Mouse (Mus musculus) embryonic facial prominence, embryonic 14.5 days (tissue): ENCODE measurements around the gene Prr12. TPM values are rescaled to one million over a fixed set of nuclear protein-coding genes. Genes with fewer than 3 reads are reported as not detected.
A peak's percentile ranks its signal among the peaks of the same experiment; 100 is the strongest.

Experiments used
- ATAC-seq: fragments of 200-750 bp; cut with Nextera tagmentation; 2 replicates; pipeline ENCODE4 v1.8.0; 2017; ENCODE audit warnings: low read depth, moderate number of reproducible peaks, moderate TSS enrichment
- DNase-seq: peaks from one replicate; pipeline ENCODE4 v3.0.0-alpha.2; 2015; ENCODE audit warnings: low spot score
- H3K27ac ChIP-seq: fragments of 300-500 bp; sonication (generic); replicated peaks from 2 replicates; pipeline ENCODE4 v1.5.1; 2014; ENCODE audit warnings: low read depth, mild to moderate bottlenecking, low read length, moderate library complexity
- H3K27me3 ChIP-seq: fragments of 300-500 bp; sonication (generic); replicated peaks from 2 replicates; pipeline ENCODE4 v1.6.1; 2014; ENCODE audit warnings: low read length; ENCODE audit not compliant: control insufficient read depth, insufficient read depth
- H3K36me3 ChIP-seq: fragments of 300-500 bp; sonication (generic); 2 replicates; pipeline ENCODE4 v1.6.1; 2014; ENCODE audit warnings: low read length, mixed read lengths; ENCODE audit not compliant: control insufficient read depth, insufficient read depth
- H3K4me1 ChIP-seq: fragments of 300-500 bp; sonication (generic); 2 replicates; pipeline ENCODE4 v1.6.1; 2014; ENCODE audit warnings: antibody characterized with exemption, low read length; ENCODE audit not compliant: control insufficient read depth, insufficient read depth
- H3K4me2 ChIP-seq: fragments of 300-500 bp; sonication (generic); 2 replicates; pipeline ENCODE4 v1.6.1; 2014; ENCODE audit warnings: low read depth, mild to moderate bottlenecking, low read length, moderate library complexity, mixed read lengths
- H3K4me3 ChIP-seq: fragments of 300-500 bp; sonication (generic); 2 replicates; pipeline ENCODE4 v1.5.1; 2014; ENCODE audit warnings: low read depth, mild to moderate bottlenecking, low read length
- H3K9ac ChIP-seq: fragments of 300-500 bp; sonication (generic); 2 replicates; pipeline ENCODE4 v1.6.1; 2014; ENCODE audit warnings: low read depth, mild to moderate bottlenecking, low read length, moderate library complexity, mixed read lengths
- H3K9me3 ChIP-seq: fragments of 300-500 bp; sonication (generic); 2 replicates; pipeline ENCODE4 v1.6.1; 2016; ENCODE audit warnings: low read length; ENCODE audit not compliant: control insufficient read depth
- WGBS: fragments of 180-500 bp; shearing (Covaris S2); extraction: QIAGEN DNeasy Blood & Tissue Kit; methylation state at CpG from one replicate; pipeline ENCODE4 v1.1.7; 2014; 5-methylcytosine and 5-hydroxymethylcytosine counted together
- polyA plus RNA-seq: library from polyadenylated mRNA; unstranded; fragments of >200 nt; fragmentation: Nextera tagmentation; extraction: Ambion mirVana; gene quantifications from 2 replicates; pipeline ENCODE4 v1.2.1, GENCODE M21; 2014

Prr12 gene
- polyA plus RNA-seq, 1 experiment from 2014 or later = 12.8 TPM

GRCm38 (mm10) chr7:45073949-45074348 lies 21.3 kb upstream of the Prr12 start:
- Histone ChIP-seq H3K9ac (no peak overlapping the region), H3K9me3 (no peaks in the 10 kb centered on the region), H3K4me1 (no peaks in the 10 kb centered on the region), H3K4me3 (no peak overlapping the region), H3K36me3 (peaks cover 39% of the 10 kb centered on the region; the same call in 1 of the 2 replicates), H3K4me2 (no peak overlapping the region), H3K27me3 (no peaks in the 10 kb centered on the region), H3K27ac (no peak overlapping the region)
- DNase-seq (no peak), ATAC-seq (no peak)
- 86% methylated on average over 11 of the region's 12 CpGs for WGBS

DNA sequence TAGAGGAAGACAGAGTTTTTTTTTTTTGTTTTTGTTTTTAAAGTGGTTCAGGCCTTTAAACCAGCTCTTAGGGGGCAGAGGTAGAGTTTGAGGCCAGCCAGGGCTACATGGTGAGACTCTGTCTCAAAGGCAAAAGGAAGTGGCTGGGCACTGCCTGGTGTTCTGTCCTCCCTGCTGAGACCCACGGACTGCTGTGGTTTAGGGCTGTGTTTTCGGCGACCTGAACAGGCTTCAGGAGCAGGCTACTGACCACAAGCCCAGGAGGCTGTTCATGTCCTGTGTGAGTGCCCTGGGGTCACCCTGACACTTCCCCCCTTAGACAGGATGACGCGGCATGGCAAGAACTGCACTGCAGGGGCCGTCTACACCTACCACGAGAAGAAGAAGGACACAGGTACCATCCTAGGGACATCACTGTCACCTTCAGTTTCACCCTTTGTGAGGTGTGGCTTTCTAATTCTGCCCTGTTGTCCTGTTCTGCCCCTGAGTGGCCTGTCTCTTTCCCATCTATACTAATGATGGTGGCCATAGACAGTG lies 20.6 kb upstream of the Prr12 start:
- Histone ChIP-seq H3K4me2 (no peak overlapping the region), H3K36me3 (peaks cover 39% of the 10 kb centered on the region; the same call in 1 of the 2 replicates), H3K4me1 (no peaks in the 10 kb centered on the region), H3K27me3 (no peaks in the 10 kb centered on the region), H3K9me3 (no peaks in the 10 kb centered on the region), H3K9ac (no peak overlapping the region), H3K27ac (no peak overlapping the region), H3K4me3 (no peak overlapping the region)
- no peak for ATAC-seq
- no peak for DNase-seq
- 73% methylated on average over 5 of the region's 7 CpGs for whole genome bisulfite sequencing

DNA sequence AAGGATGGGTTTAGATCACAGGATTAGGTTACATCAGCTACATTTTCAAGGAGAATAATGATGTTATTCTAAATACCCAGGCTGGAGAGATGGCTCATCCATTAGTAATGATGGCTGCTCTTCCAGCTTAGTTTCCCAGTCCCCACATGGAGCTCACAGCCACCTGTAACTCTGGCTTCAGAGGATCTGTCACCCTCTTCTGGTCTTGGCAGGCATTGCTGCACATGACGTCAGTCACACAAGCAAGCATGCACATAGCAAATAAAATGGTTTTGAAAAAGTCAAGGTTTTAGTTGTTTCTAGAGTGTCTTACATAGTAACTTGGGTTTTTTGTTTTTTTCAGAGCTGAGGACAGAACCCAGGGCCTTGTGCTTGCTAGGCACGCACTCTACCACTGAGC lies 19.5 kb upstream of the Prr12 start:
- H3K9me3 ChIP-seq = no peaks in the 10 kb centered on the region
- no peak overlapping the region for H3K27ac ChIP-seq
- H3K36me3 ChIP-seq = peaks cover 32% of the 10 kb centered on the region; the same call in 1 of the 2 replicates
- H3K27me3 ChIP-seq = no peaks in the 10 kb centered on the region
- no peak overlapping the region for H3K4me3 ChIP-seq
- H3K9ac ChIP-seq = no peak overlapping the region
- 84% methylated on average over 2 of the region's 2 CpGs for WGBS
- no peak overlapping the region for H3K4me2 ChIP-seq
- no peak for DNase-seq
- ATAC-seq = no peak
- no peaks in the 10 kb centered on the region for H3K4me1 ChIP-seq

- ATAC-seq = no peak
- Histone ChIP-seq H3K4me3 (no peak overlapping the region), H3K9me3 (no peaks in the 10 kb centered on the region), H3K4me1 (no peaks in the 10 kb centered on the region), H3K9ac (no peak overlapping the region), H3K27ac (no peak overlapping the region), H3K27me3 (no peaks in the 10 kb centered on the region), H3K36me3 (peaks cover 6% of the 10 kb centered on the region; the same call in 1 of the 2 replicates), H3K4me2 (no peak overlapping the region)
- 92% methylated on average over 2 of the region's 2 CpGs for WGBS
- DNase-seq = no peak
Measured at GRCm38 (mm10) chr7:45069671-45070070, 17.0 kb upstream of the Prr12 start.

- DNase-seq = peak; percentile 31
- H3K27me3 ChIP-seq = no peaks in the 10 kb centered on the region
- H3K36me3 ChIP-seq = no peaks in the 10 kb centered on the region
- no peaks in the 10 kb centered on the region for H3K9me3 ChIP-seq
- H3K9ac ChIP-seq = 0 out of 2 replicates have a peak overlapping the region, but pooled peaks have one; percentile 14
- no peak overlapping the region for H3K4me2 ChIP-seq
- H3K27ac ChIP-seq = no peak overlapping the region
- WGBS = 19% methylated on average over 5 of the region's 5 CpGs
- no peak for ATAC-seq
- peaks cover 6% of the 10 kb centered on the region; the same call in 1 of the 2 replicates for H3K4me1 ChIP-seq
- no peak overlapping the region for H3K4me3 ChIP-seq
Measured at GRCm38 (mm10) chr7:45068000-45068318, 15.3 kb upstream of the Prr12 start.

DNA sequence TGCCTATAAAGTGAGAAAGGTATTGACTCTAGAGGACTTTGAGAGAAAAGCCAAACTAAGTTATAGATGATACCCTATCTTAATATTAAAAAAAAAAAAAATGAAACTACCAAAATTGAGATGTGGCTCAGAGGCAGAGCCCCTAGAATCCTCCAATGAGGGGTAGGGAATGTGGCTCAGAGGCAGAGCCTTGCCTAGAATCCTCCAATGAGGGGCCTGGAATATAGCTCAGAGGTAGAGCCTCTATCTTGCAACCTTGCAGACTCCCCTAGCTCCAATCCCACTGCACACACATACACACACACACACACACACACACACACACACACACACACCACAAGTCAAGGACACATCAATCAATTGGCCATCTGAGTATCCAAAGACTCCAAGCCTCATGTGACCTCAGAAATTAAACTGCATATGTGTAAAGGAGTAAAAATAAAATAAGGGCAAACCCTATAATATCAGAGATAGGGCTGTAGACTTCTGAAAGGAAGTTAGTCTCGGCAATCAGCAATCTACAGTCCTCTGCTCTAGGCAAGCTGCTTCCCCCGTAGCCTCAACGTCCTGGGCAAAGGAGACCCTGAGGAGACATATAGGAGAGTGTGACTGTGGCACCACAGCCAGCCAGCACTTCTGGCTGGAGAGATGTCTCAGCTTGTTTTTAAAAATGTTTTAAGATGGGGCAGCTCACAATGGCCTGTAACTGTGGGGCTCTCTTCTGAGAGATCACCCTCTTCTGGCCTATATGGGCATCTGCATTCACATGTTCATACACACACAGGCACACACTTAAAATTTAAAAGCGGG lies 14.7 kb upstream of the Prr12 start:
- WGBS = 87% methylated on average over 4 of the region's 4 CpGs
- H3K4me1 ChIP-seq = peaks cover 6% of the 10 kb centered on the region; the same call in 1 of the 2 replicates
- ATAC-seq = no peak

GRCm38 (mm10) chr7:45062239-45062835 lies 9.7 kb upstream of the Prr12 start, which contains the start of the genes Nosip and Prrg2:
Gene Nosip (plus strand): TSS chr7:45062429.
Gene Prrg2 (minus strand): TSS chr7:45062677.
- Histone ChIP-seq H3K4me1 (peaks cover 11% of the 10 kb centered on the region), H3K9me3 (no peaks in the 10 kb centered on the region), H3K4me3 (peak within 1 kb of the TSS; percentile 53), H3K27ac (peak within 1 kb of the TSS; percentile 86), H3K36me3 (no peaks in the 10 kb centered on the region), H3K4me2 (peak within 1 kb of the TSS; percentile 61), H3K27me3 (no peaks in the 10 kb centered on the region), H3K9ac (peak within 1 kb of the TSS; percentile 75)
- under 1% methylated on average over 31 of the region's 31 CpGs for WGBS
- ATAC-seq (peak; percentile 94), DNase-seq (peak; percentile 99)

More for the DNA sequence above, 14.7 kb upstream of the Prr12 start:
- no peak for DNase-seq
- no peaks in the 10 kb centered on the region for H3K27me3 ChIP-seq
- no peak overlapping the region for H3K4me3 ChIP-seq
- no peak overlapping the region for H3K9ac ChIP-seq
- H3K4me2 ChIP-seq = no peak overlapping the region
- no peak overlapping the region for H3K27ac ChIP-seq
- no peaks in the 10 kb centered on the region for H3K36me3 ChIP-seq
- H3K9me3 ChIP-seq = no peaks in the 10 kb centered on the region

- Histone ChIP-seq H3K9ac (peak overlapping the region; percentile 75), H3K27me3 (no peaks in the 10 kb centered on the region), H3K4me2 (peak overlapping the region; percentile 61), H3K4me1 (peaks cover 11% of the 10 kb centered on the region), H3K4me3 (peak overlapping the region; percentile 53), H3K36me3 (no peaks in the 10 kb centered on the region), H3K27ac (peak overlapping the region; percentile 86), H3K9me3 (no peaks in the 10 kb centered on the region)
- ATAC-seq = no peak
- peak; percentile 33 for DNase-seq
- 14% methylated on average over 11 of the region's 11 CpGs for WGBS
Measured at GRCm38 (mm10) chr7:45061532-45062075, 8.9 kb upstream of the Prr12 start.
